Mouse (Mus musculus) forebrain, postnatal 0 days (tissue): ENCODE data around the gene Klra17. TPM values are rescaled to one million over a fixed set of nuclear protein-coding genes. Genes with fewer than 3 reads are reported as not detected.
"Not testable (repeated sequence)": the region's sequence is repeated elsewhere in the genome, so short reads cannot be mapped to it uniquely, and the experiment has no call there.

Experiments used
- ATAC-seq: fragments of 200-750 bp; cut with Nextera tagmentation; 2 replicates; pipeline ENCODE4 v1.8.0; 2017; ENCODE audit warnings: mild to moderate bottlenecking, moderate library complexity
- DNase-seq: peaks from one replicate; pipeline ENCODE4 v3.0.0-alpha.2; 2015
- H3K27ac ChIP-seq: fragments of 300-500 bp; sonication (generic); 2 replicates; pipeline ENCODE4 v1.5.1; 2014; ENCODE audit warnings: low read depth, mild to moderate bottlenecking, antibody characterized with exemption, low read length, moderate library complexity, mixed read lengths
- H3K27me3 ChIP-seq: fragments of 300-500 bp; sonication (generic); 2 replicates; pipeline ENCODE4 v1.6.1; 2014; ENCODE audit warnings: mild to moderate bottlenecking, low read length, mixed read lengths; ENCODE audit not compliant: insufficient read depth
- H3K36me3 ChIP-seq: fragments of 300-500 bp; sonication (generic); 2 replicates; pipeline ENCODE4 v1.6.1; 2014; ENCODE audit warnings: mild to moderate bottlenecking, moderate library complexity; ENCODE audit not compliant: insufficient read depth
- H3K4me1 ChIP-seq: fragments of 300-500 bp; sonication (generic); 2 replicates; pipeline ENCODE4 v1.6.1; 2014; ENCODE audit warnings: antibody characterized with exemption; ENCODE audit not compliant: insufficient read depth
- H3K4me2 ChIP-seq: fragments of 300-500 bp; sonication (generic); 2 replicates; pipeline ENCODE4 v1.6.1; 2014; ENCODE audit warnings: low read depth, mild to moderate bottlenecking, moderate library complexity
- H3K4me3 ChIP-seq: fragments of 300-500 bp; sonication (generic); 2 replicates; pipeline ENCODE4 v1.5.1; 2014; ENCODE audit warnings: low read depth, low read length, mixed read lengths
- H3K9ac ChIP-seq: fragments of 300-500 bp; sonication (generic); 2 replicates; pipeline ENCODE4 v1.6.1; 2014; ENCODE audit warnings: mild to moderate bottlenecking
- H3K9me3 ChIP-seq: fragments of 300-500 bp; sonication (generic); 2 replicates; pipeline ENCODE4 v1.6.1; 2016; ENCODE audit warnings: low read length
- CTCF ChIP-seq: sonication (generic); IDR thresholded peaks from 2 replicates; pipeline ENCODE4 v1.5.1; 2016; ENCODE audit warnings: antibody characterized with exemption, control low read depth, low read depth
- WGBS: fragments of 180-500 bp; shearing (Covaris S2); extraction: QIAGEN DNeasy Blood & Tissue Kit; methylation state at CpG from one replicate; pipeline ENCODE4 v1.1.7; 2014; 5-methylcytosine and 5-hydroxymethylcytosine counted together
- polyA plus RNA-seq: library from polyadenylated mRNA; unstranded; fragments of >200 nt; fragmentation: Nextera tagmentation; extraction: Ambion mirVana; gene quantifications from 2 replicates; pipeline ENCODE4 v1.2.1, GENCODE M21; 2015
- total RNA-seq: library from RNA; depleted of rRNA; stranded (reverse); fragments of >200 nt; gene quantifications from 2 replicates; pipeline ENCODE4 v1.2.3, GENCODE M21; 2014; rRNA removed

Klra17 gene
- total and polyA plus RNA-seq, 2 experiments from 2014 or later = not detected

DNA sequence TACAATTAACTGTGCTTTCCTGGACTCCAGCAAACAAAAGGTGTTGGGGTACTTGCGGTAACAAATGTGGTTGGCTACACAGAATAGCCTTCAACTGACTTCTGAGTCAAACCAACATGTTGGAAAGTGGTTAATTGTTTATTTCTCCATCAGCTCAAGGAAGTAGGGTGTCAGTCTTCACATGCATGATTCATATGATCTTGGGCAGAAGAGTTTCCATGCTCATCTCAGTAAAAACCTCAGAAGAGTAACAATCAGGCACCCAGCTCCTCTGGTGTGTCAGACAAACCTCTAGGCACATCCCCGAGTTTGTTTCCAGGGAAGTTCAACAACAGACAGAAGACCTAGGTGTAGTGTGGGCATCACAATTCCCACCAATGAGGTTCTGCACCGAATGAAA is 58.7 kb downstream of the Klra17 start:
- Histone ChIP-seq H3K4me3 (no peak overlapping the region), H3K27me3 (no peaks in the 10 kb centered on the region), H3K9ac (no peak overlapping the region), H3K4me2 (no peak overlapping the region), H3K4me1 (no peaks in the 10 kb centered on the region), H3K36me3 (no peaks in the 10 kb centered on the region), H3K27ac (no peak overlapping the region), H3K9me3 (no peaks in the 10 kb centered on the region)
- whole genome bisulfite sequencing = 70% methylated on average over 3 of the region's 3 CpGs
- TF ChIP-seq CTCF = no peak
- no peak for DNase-seq
- ATAC-seq = no peak

DNA sequence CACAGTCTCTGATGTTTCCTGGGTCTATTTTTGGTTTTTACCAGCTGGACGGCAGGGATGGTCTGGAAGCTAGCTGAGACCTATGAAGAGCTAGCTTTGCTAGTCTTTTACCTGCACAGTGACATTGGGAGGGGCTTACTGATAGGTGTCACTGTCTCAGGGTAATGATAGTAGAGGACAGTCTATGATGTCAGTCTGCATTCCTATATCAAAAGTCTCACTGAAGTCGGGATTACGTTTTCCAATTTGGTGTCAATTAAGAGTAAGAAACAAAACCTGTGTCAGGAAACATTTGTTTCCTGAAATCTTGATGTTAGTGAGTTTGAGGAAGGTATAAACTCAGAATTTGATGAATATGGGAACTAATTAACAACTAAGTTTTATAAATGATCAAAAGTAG is 92.3 kb downstream of the Klra17 start, which contains the start of gene Gm156:
Gene Gm156, minus strand, starts transcription at position 101 of the 400 bp plus-strand sequence.
- H3K27ac ChIP-seq, H3K4me3 ChIP-seq, H3K9ac ChIP-seq, H3K27me3 ChIP-seq, H3K4me2 ChIP-seq, H3K9me3 ChIP-seq, ATAC-seq, H3K4me1 ChIP-seq, DNase-seq, H3K36me3 ChIP-seq: not testable (repeated sequence)
- WGBS = 90% methylated on average over 3 of the region's 3 CpGs

Other genes starting within 250 kb of the Klra17 start
- gene Klrc3, start 233.3 kb downstream of the Klra17 start, total RNA-seq = not detected in 2 replicates
- gene Klrc3, start 233.3 kb downstream of the Klra17 start, polyA plus RNA-seq = not detected in 2 replicates
- not detected in 2 replicates for gene Klrc2, start 216.0 kb downstream of the Klra17 start, total RNA-seq
- gene Klrc2, start 216.0 kb downstream of the Klra17 start, polyA plus RNA-seq = not detected in 2 replicates
- gene Klrc1, start 197.7 kb downstream of the Klra17 start, total RNA-seq = not detected in 2 replicates
- 0.14 TPM in 1 of 2 replicates, not detected in the other for gene Klrc1, start 197.7 kb downstream of the Klra17 start, polyA plus RNA-seq
- not detected in 2 replicates for gene Klri1, start 159.5 kb downstream of the Klra17 start, total RNA-seq
- gene Klri1, start 159.5 kb downstream of the Klra17 start, polyA plus RNA-seq = not detected in 2 replicates
- gene Klri2, start 136.2 kb downstream of the Klra17 start, total RNA-seq = 0.08 TPM in 1 of 2 replicates, not detected in the other
- 0.10 TPM in 1 of 2 replicates, not detected in the other for gene Klri2, start 136.2 kb downstream of the Klra17 start, polyA plus RNA-seq
- not detected in 2 replicates for gene Gm156, start 92.4 kb downstream of the Klra17 start, total RNA-seq
- gene Gm156, start 92.4 kb downstream of the Klra17 start, polyA plus RNA-seq = not detected in 2 replicates
- gene Gm17631, start 14.0 kb downstream of the Klra17 start, total RNA-seq = not detected in 2 replicates
- not detected in 2 replicates for gene Gm17631, start 14.0 kb downstream of the Klra17 start, polyA plus RNA-seq
- not detected in 2 replicates for gene Klra5, start 41.0 kb upstream of the Klra17 start, total RNA-seq
- not detected in 2 replicates for gene Klra5, start 41.0 kb upstream of the Klra17 start, polyA plus RNA-seq
- gene Klra6, start 150.3 kb upstream of the Klra17 start, total RNA-seq = not detected in 2 replicates
- not detected in 2 replicates for gene Klra6, start 150.3 kb upstream of the Klra17 start, polyA plus RNA-seq
- not detected in 2 replicates for gene Klra4, start 190.6 kb upstream of the Klra17 start, total RNA-seq
- not detected in 2 replicates for gene Klra4, start 190.6 kb upstream of the Klra17 start, polyA plus RNA-seq